Mouse (Mus musculus) CH12.LX (cell line): Measurements from ENCODE around the gene Daxx. TPM values are rescaled to one million over a fixed set of nuclear protein-coding genes. Genes with fewer than 3 reads are reported as not detected.

Source experiments
- DNase-seq: peaks from one replicate; pipeline ENCODE4 v3.0.0-alpha.2; 2013; ENCODE audit errors: extremely low read depth
- H3K27ac ChIP-seq: 2 replicates; pipeline ENCODE4 v1.5.1; 2012; ENCODE audit warnings: low read depth, mild to moderate bottlenecking, control low read depth, moderate library complexity; ENCODE audit not compliant: insufficient read depth
- H3K27me3 ChIP-seq: replicated peaks from 2 replicates; pipeline ENCODE3; 2012; ENCODE audit warnings: inconsistent platforms
- H3K36me3 ChIP-seq, 2 experiments: replicated peaks in 1 of 2; 2 replicates each; pipeline versions ENCODE3 to v1.6.1; 2012; ENCODE audit warnings: inconsistent platforms in 1 of 2, low read length in 1 of 2, mild to moderate bottlenecking in 1 of 2, mixed read lengths in 1 of 2, moderate library complexity in 1 of 2; ENCODE audit not compliant: control insufficient read depth in 1 of 2, insufficient read depth in 1 of 2
- H3K4me1 ChIP-seq, 2 experiments: 2 replicates each; pipeline ENCODE4 v1.6.1; 2012; ENCODE audit warnings: inconsistent platforms in 1 of 2, moderate library complexity in 1 of 2; ENCODE audit not compliant: insufficient read depth in 2 of 2, control insufficient read depth in 1 of 2
- H3K4me2 ChIP-seq: 2 replicates; pipeline ENCODE4 v1.6.1; 2012; ENCODE audit warnings: low read depth, mild to moderate bottlenecking, control low read depth; ENCODE audit not compliant: poor library complexity, insufficient read depth, severe bottlenecking
- H3K4me3 ChIP-seq, 3 experiments: fragments of 150-350 bp in 1 of 3; sonication (generic) in 1 of 3; replicated peaks in 1 of 3; 2 replicates each; pipeline versions ENCODE3 to v1.5.1; 2011 to 2012; ENCODE audit warnings: low read depth in 2 of 3, low read length in 2 of 3, mild to moderate bottlenecking in 2 of 3, moderate library complexity in 2 of 3, control low read depth in 1 of 3, improper control_type of control experiment in 1 of 3, inconsistent platforms in 1 of 3, mixed read lengths in 1 of 3; ENCODE audit not compliant: poor library complexity in 1 of 3
- H3K79me2 ChIP-seq: replicated peaks from 2 replicates; pipeline ENCODE4 v1.6.1; 2012; ENCODE audit warnings: mild to moderate bottlenecking, moderate library complexity; ENCODE audit not compliant: control insufficient read depth, poor library complexity, insufficient read depth, severe bottlenecking; ENCODE audit errors: extremely low read depth
- H3K9ac ChIP-seq: 2 replicates; pipeline ENCODE4 v1.6.1; 2012; ENCODE audit warnings: low read depth, mild to moderate bottlenecking, control low read depth, moderate library complexity; ENCODE audit not compliant: insufficient read depth
- H3K9me3 ChIP-seq: replicated peaks from 2 replicates; pipeline ENCODE3; 2012; ENCODE audit warnings: low read length, inconsistent platforms, mixed read lengths
- BHLHE40 ChIP-seq: IDR thresholded peaks from 2 replicates; pipeline ENCODE4 v1.6.1; 2011; ENCODE audit warnings: mild to moderate bottlenecking, low read depth, low read length, improper control_type of control experiment
- CHD1 ChIP-seq: IDR thresholded peaks from 2 replicates; pipeline ENCODE4 v1.6.1; 2012; ENCODE audit warnings: low read depth, low read length, improper control_type of control experiment, inconsistent platforms
- CTCF ChIP-seq, 2 experiments: IDR thresholded peaks in 1 of 2; conservative IDR thresholded peaks in 1 of 2; 2 replicates each; pipeline ENCODE4 v1.5.1; 2011 to 2012; ENCODE audit warnings: low read depth in 2 of 2, low read length in 2 of 2, improper control_type of control experiment in 1 of 2, inconsistent platforms in 1 of 2, mild to moderate bottlenecking in 1 of 2, moderate library complexity in 1 of 2
- JUND ChIP-seq: conservative IDR thresholded peaks from 2 replicates; pipeline ENCODE4 v1.6.1; 2011; ENCODE audit warnings: low read depth, low read length, improper control_type of control experiment
- MXI1 ChIP-seq: IDR thresholded peaks from 2 replicates; pipeline ENCODE4 v1.6.1; 2011; ENCODE audit warnings: mild to moderate bottlenecking, low read depth, low read length, improper control_type of control experiment
- MYC ChIP-seq: IDR thresholded peaks from 2 replicates; pipeline ENCODE4 v1.6.1; 2011; ENCODE audit warnings: low read depth, mild to moderate bottlenecking, improper control_type of control experiment, low read length
- PAX5 ChIP-seq: IDR thresholded peaks from 2 replicates; pipeline ENCODE4 v1.6.1; 2012; ENCODE audit warnings: low read length, inconsistent platforms, mixed read lengths
- RAD21 ChIP-seq: IDR thresholded peaks from 2 replicates; pipeline ENCODE4 v1.6.1; 2011; ENCODE audit warnings: low read depth, mild to moderate bottlenecking, low read length, improper control_type of control experiment, moderate library complexity
- RCOR1 ChIP-seq: conservative IDR thresholded peaks from 2 replicates; pipeline ENCODE4 v1.6.1; 2012; ENCODE audit warnings: low read depth, mild to moderate bottlenecking, inconsistent platforms, low read length, improper control_type of control experiment
- SIN3A ChIP-seq: IDR thresholded peaks from 2 replicates; pipeline ENCODE4 v1.6.1; 2012; ENCODE audit warnings: low read length, improper control_type of control experiment, inconsistent platforms
- SMC3 ChIP-seq: IDR thresholded peaks from 2 replicates; pipeline ENCODE4 v1.6.1; 2011; ENCODE audit warnings: low read depth, low read length, improper control_type of control experiment
- TBP ChIP-seq: conservative IDR thresholded peaks from 2 replicates; pipeline ENCODE4 v1.6.1; 2011; ENCODE audit warnings: low read depth, low read length, improper control_type of control experiment
- TCF12 ChIP-seq: IDR thresholded peaks from 2 replicates; pipeline ENCODE4 v1.6.1; 2014; ENCODE audit warnings: low read depth, mild to moderate bottlenecking, inconsistent platforms, low read length, improper control_type of control experiment
- USF1 ChIP-seq: IDR thresholded peaks from 2 replicates; pipeline ENCODE4 v1.6.1; 2014; ENCODE audit warnings: low read depth, mild to moderate bottlenecking, inconsistent platforms, low read length, improper control_type of control experiment
- ZNF384 ChIP-seq: IDR thresholded peaks from 2 replicates; pipeline ENCODE4 v1.6.1; 2012; ENCODE audit warnings: low read depth, low read length, improper control_type of control experiment, inconsistent platforms
- dilution Hi-C: fragments of 300-500 bp; cut with MboI; formaldehyde crosslinking; loops from 2 replicates; pipeline ENCODE4 v1.14.3; 2020; ENCODE audit warnings: low sequenced_read_pairs; ENCODE audit not compliant: extremely low pct_unique_long_range_greater_than_20kb, extremely low pct_ligation_motif_present
- in situ Hi-C: fragments of 300-500 bp; cut with MboI; formaldehyde crosslinking; loops from 3 replicates; pipeline ENCODE4 v1.14.3; 2019; ENCODE audit warnings: low sequenced_read_pairs, low pct_ligation_motif_present, low pct_unique_long_range_greater_than_20kb, mixed read lengths
- polyA plus RNA-seq: library from polyadenylated mRNA; unstranded; fragments of >175 nt; gene quantifications from 2 replicates; pipeline ENCODE4 v1.2.1, GENCODE M21; 2012; ENCODE audit warnings: low read depth; ENCODE audit not compliant: insufficient read length
- total RNA-seq, 2 experiments: library from RNA; depleted of rRNA; stranded (reverse); fragments of 300-350 nt in 1 of 2; fragments of >200 nt in 1 of 2; gene quantifications; 2 replicates each; pipeline ENCODE4 v1.2.3; 2012 to 2014

Daxx gene
- total and polyA plus RNA-seq, 3 experiments, result 32.3 to 53.0 (median 33.8) TPM

DNA sequence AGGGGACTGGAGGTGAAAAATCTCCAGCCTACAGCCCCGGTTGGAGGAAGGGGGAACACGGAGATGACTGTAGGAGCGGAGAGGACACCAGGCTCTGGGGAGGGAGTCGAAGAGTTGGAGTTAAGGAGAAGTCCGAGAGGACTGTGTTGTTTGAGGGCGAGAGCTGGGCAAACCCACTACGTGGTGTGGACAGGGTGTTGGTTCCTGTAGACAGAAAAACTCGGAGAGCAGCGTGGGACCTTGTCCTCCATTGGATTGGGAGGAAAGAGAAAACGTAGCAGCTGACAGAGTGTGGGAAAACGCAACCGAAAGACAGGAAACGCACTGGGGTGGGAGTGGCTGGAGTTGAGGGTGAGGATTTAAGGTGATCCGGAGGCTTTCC, 646 bp downstream of the Daxx start:
- H3K9me3 ChIP-seq, result no peaks in the 10 kb centered on the region
- dilution Hi-C loops (no loop called here), in situ Hi-C loops (no loop called here)
- peaks cover 12% of the 10 kb centered on the region; the same call in 1 of the 2 replicates for H3K79me2 ChIP-seq
- peaks cover under 1 to 30% of the 10 kb centered on the region in 2 experiments; a peak in 3 of 4 replicates for H3K4me1 ChIP-seq
- H3K27me3 ChIP-seq, result no peaks in the 10 kb centered on the region
- DNase-seq, result peak; percentile 48
- peak overlapping the region; percentile 83 for H3K4me2 ChIP-seq
- H3K4me3 ChIP-seq, result peak overlapping the region; percentile 72 to 90 (median 89)
- peak overlapping the region; percentile 80 for H3K9ac ChIP-seq
- TF ChIP-seq SIN3A (peak; percentile 17; the same call in 1 of the 2 replicates), TCF12 (no peak), BHLHE40 (no peak), MXI1 (no peak)
- H3K27ac ChIP-seq, result peak overlapping the region; percentile 87
- H3K36me3 ChIP-seq, result peaks cover 36 to 38% of the 10 kb centered on the region in 2 experiments

DNA sequence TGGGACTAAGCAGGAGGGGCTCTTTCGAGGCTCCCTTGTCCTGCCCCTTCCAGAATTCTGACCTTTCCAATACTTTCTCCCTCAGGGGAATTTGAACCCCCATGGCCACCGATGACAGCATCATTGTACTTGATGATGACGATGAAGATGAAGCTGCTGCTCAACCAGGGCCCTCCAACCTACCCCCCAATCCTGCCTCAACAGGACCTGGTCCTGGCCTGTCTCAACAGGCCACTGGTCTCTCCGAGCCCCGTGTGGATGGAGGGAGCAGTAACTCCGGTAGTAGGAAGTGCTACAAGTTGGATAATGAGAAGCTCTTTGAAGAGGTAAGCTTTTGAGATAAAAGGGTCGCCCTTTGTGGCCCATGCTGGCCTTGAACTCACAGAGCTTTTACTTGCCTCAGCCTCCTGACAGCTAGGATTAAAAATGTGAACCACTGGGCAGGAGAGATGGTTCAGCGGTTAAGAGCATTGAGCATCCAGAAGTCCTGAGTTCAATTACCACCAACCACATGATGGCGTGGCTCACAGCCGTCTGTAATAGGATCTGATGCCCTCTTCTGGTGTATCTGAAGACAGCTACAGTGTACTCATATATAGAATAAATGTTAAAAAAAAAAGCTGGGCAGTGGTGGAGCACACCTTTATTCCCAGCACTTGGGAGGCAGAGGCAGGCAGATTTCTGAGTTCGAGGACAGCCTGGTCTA, 1.3 kb downstream of the Daxx start:
- TF ChIP-seq CTCF (conservative IDR thresholded peaks at IDR 0.05 in 1 of 2, IDR thresholded peaks at IDR 0.05 in 1 of 2; ENCODE audit: low read depth in 2 of 2, low read length in 2 of 2) (peak in 1 of 2 experiments; percentile 78; a peak in 2 of 4 replicates), MYC (peak; percentile 64; the same call in 1 of the 2 replicates), RAD21 (peak; percentile 4; the same call in 1 of the 2 replicates), ZNF384 (peak; percentile 79), CHD1 (no peak), SMC3 (peak; percentile 28), RCOR1 (no peak), PAX5 (no peak), USF1 (no peak), TBP (0 out of 2 replicates have a peak, but pooled peaks have one; percentile 29), JUND (no peak)
- Histone ChIP-seq H3K4me1 (peaks cover 5 to 37% of the 10 kb centered on the region in 2 experiments; a peak in 3 of 4 replicates), H3K9ac (peak overlapping the region; percentile 80), H3K9me3 (no peaks in the 10 kb centered on the region), H3K79me2 (peaks cover 12% of the 10 kb centered on the region; the same call in 1 of the 2 replicates), H3K4me3 (peak overlapping the region; percentile 72 to 90 (median 89)), H3K27me3 (no peaks in the 10 kb centered on the region), H3K4me2 (peak overlapping the region; percentile 83), H3K36me3 (peaks cover 40 to 42% of the 10 kb centered on the region in 2 experiments), H3K27ac (peak overlapping the region; percentile 36; the same call in 1 of the 2 replicates)
- peak; percentile 68 for DNase-seq
- in situ Hi-C loops, result no loop called here
- dilution Hi-C loops, result no loop called here
